Mouse (Mus musculus) forebrain, embryonic 13.5 days (tissue): ENCODE results near the gene E330021D16Rik. TPM values are rescaled to one million over a fixed set of nuclear protein-coding genes. Genes with fewer than 3 reads are reported as not detected.
"Not testable (repeated sequence)": the region's sequence is repeated elsewhere in the genome, so short reads cannot be mapped to it uniquely, and the experiment has no call there.

ENCODE experiments used
- ATAC-seq: fragments of 200-750 bp; cut with Nextera tagmentation; 2 replicates; pipeline ENCODE4 v1.8.0; 2017
- H3K27ac ChIP-seq: fragments of 300-500 bp; sonication (generic); 2 replicates; pipeline ENCODE4 v1.5.1; 2015; ENCODE audit warnings: inconsistent platforms, mild to moderate bottlenecking, moderate library complexity
- H3K27me3 ChIP-seq: fragments of 300-500 bp; sonication (generic); 2 replicates; pipeline ENCODE4 v1.6.1; 2015; ENCODE audit warnings: mild to moderate bottlenecking, inconsistent platforms
- H3K36me3 ChIP-seq: fragments of 300-500 bp; sonication (generic); 2 replicates; pipeline ENCODE4 v1.6.1; 2015; ENCODE audit warnings: mild to moderate bottlenecking, inconsistent platforms; ENCODE audit not compliant: poor library complexity, severe bottlenecking
- H3K4me1 ChIP-seq: fragments of 300-500 bp; sonication (generic); 2 replicates; pipeline ENCODE4 v1.6.1; 2015; ENCODE audit warnings: inconsistent platforms
- H3K4me2 ChIP-seq: fragments of 300-500 bp; sonication (generic); 2 replicates; pipeline ENCODE4 v1.6.1; 2015; ENCODE audit warnings: inconsistent platforms, mild to moderate bottlenecking, moderate library complexity
- H3K4me3 ChIP-seq: fragments of 300-500 bp; sonication (generic); 2 replicates; pipeline ENCODE4 v1.5.1; 2015; ENCODE audit warnings: mild to moderate bottlenecking, inconsistent platforms
- H3K9ac ChIP-seq: fragments of 300-500 bp; sonication (generic); 2 replicates; pipeline ENCODE4 v1.6.1; 2015; ENCODE audit warnings: mild to moderate bottlenecking, inconsistent platforms
- H3K9me3 ChIP-seq: fragments of 300-500 bp; sonication (generic); replicated peaks from 2 replicates; pipeline ENCODE4 v1.6.1; 2016; ENCODE audit warnings: inconsistent platforms
- WGBS: fragments of 180-500 bp; shearing (Covaris S2); methylation state at CpG from one replicate; pipeline ENCODE4 v1.1.7; 2015; 5-methylcytosine and 5-hydroxymethylcytosine counted together
- polyA plus RNA-seq: library from polyadenylated mRNA; unstranded; fragments of >200 nt; fragmentation: Nextera tagmentation; extraction: Ambion mirVana; gene quantifications from 2 replicates; pipeline ENCODE4 v1.2.1, GENCODE M21; 2015

Gene E330021D16Rik
- polyA plus RNA-seq, 1 experiment from 2014 or later = not detected

DNA sequence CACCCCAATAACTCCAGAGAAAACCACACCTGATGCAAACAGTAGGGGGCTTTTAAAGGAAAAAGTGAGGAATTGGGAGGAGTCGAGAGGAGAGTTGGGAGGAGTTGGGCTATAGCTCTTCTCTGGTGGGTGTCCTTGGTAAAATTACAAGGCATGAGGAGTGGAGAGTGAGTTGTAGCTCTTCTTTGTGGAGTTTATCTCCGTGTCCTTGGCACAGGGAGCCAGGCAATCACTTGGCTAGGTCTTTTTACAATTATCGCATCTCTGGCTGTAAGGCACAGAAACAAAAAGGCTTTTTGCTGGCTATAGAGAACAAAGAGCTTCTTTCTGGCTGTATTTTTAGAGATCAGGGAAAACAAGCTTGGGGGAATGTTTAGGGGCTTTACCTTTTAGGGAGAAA is 20.8 kb upstream of the E330021D16Rik start:
- not testable (repeated sequence) for ATAC-seq, H3K27ac ChIP-seq, H3K4me1 ChIP-seq, H3K4me2 ChIP-seq, H3K4me3 ChIP-seq, H3K27me3 ChIP-seq, H3K36me3 ChIP-seq, H3K9me3 ChIP-seq, H3K9ac ChIP-seq
- 68% methylated on average over 3 of the region's 3 CpGs for WGBS

DNA sequence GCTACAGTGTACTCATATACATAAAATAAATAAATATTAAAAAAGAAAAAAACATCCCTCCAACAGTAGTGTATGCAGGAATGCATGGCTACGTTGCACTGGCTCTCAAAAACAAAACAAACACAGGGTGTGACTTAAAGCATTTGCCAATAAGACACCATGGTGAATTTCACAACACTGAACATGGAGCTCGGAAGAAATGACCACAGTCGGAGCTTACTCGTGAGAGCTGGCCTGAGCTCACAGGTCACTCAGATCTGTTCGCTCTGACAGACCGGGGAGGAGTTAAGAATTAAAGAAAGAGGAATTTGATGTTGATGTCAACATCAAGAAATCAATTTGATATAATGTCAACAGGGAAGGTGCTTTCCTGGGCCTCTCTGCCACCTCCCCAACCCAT is 18.2 kb upstream of the E330021D16Rik start:
- no peak overlapping the region for H3K9ac ChIP-seq
- H3K9me3 ChIP-seq = no peaks in the 10 kb centered on the region
- 91% methylated on average over 6 of the region's 6 CpGs for WGBS
- H3K4me1 ChIP-seq = peaks cover 9% of the 10 kb centered on the region; the same call in 1 of the 2 replicates
- no peak overlapping the region for H3K27ac ChIP-seq
- no peak overlapping the region for H3K4me2 ChIP-seq
- H3K4me3 ChIP-seq = no peak overlapping the region
- H3K36me3 ChIP-seq = no peaks in the 10 kb centered on the region
- ATAC-seq = no peak
- no peaks in the 10 kb centered on the region for H3K27me3 ChIP-seq

DNA sequence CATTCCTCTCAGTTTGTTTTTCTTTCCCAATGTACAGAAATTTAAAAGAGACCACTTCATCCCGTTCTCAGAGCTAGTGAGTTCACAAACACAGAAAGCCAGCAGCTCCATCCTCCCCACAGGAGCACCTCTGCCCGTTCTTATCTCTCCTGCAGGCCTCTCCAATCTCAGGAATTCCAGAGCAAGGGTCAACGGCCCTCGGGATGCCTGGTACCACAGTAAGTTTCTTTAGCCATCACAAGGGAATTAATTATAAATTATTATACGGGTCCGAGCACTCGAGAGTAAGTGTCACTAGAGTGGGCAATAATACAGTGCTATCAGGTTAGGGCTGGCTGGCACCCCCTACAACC is 16.5 kb upstream of the E330021D16Rik start:
- no peak overlapping the region for H3K4me3 ChIP-seq
- no peaks in the 10 kb centered on the region for H3K9me3 ChIP-seq
- no peaks in the 10 kb centered on the region for H3K36me3 ChIP-seq
- H3K4me2 ChIP-seq = no peak overlapping the region
- H3K4me1 ChIP-seq = peaks cover 9% of the 10 kb centered on the region; the same call in 1 of the 2 replicates
- H3K27me3 ChIP-seq = no peaks in the 10 kb centered on the region
- no peak for ATAC-seq
- H3K27ac ChIP-seq = no peak overlapping the region
- no peak overlapping the region for H3K9ac ChIP-seq
- 55% methylated on average over 7 of the region's 7 CpGs for WGBS

DNA sequence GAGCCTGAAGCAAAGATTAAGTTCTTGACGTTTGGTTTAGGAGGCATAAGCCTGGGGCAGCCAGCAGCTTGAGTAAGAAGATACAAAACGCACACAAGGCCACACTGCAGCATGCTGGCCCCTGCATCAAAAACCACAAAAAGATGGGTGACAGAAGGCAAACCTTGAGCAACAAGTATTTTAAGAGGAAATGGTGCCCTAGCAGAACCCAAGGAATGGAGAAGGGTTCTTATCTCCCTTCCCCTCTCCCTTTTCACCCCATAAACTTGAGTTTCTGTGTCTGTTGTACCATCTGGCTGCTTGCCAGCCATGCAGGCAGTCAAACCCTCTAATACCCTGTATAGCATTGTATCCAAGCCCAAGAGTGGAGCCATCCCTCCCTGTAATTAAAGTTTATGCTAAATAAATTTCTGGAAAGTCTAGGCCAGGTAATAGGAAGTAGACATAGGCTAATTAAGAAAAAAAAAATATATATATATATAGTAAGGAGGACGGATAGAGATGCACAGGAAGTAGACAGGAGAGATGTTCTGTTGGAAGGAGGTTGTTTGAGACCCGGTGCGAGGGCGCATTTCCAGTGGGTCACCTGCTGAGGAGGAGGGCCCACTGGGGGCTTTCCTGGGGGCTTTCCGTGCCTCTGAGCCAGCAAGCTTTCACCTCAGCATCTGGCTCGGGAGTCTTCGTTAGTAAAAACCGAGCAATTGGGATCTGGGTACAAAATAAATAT is 16.0 kb upstream of the E330021D16Rik start:
- H3K9me3 ChIP-seq = no peaks in the 10 kb centered on the region
- WGBS = 48% methylated on average over 10 of the region's 10 CpGs
- H3K4me1 ChIP-seq = peaks cover 9% of the 10 kb centered on the region; the same call in 1 of the 2 replicates
- H3K36me3 ChIP-seq = no peaks in the 10 kb centered on the region
- no peaks in the 10 kb centered on the region for H3K27me3 ChIP-seq
- no peak overlapping the region for H3K4me2 ChIP-seq
- H3K9ac ChIP-seq = no peak overlapping the region
- ATAC-seq = no peak
- H3K4me3 ChIP-seq = no peak overlapping the region
- H3K27ac ChIP-seq = no peak overlapping the region

DNA sequence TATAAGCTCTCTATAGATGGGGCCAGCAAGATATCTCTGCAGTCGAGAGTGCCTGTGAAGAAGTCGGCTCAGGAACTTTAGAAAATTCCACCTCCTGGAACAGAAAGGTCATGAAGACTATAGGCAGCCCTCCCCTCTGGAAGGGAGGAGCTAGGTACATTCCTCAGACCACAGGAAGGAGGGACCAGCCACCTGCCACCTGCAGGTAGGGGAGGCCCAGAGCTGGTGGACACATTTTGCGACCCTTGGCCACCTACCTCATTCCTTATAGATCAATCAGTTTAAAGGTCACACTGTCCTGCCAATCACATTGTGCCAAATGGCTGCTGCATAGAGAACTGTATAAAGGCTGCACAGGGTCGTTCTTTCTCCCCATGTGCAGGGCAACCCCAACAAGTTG is 14.1 kb upstream of the E330021D16Rik start:
- Histone ChIP-seq H3K27ac (no peak overlapping the region), H3K9ac (no peak overlapping the region), H3K4me3 (no peak overlapping the region), H3K9me3 (no peaks in the 10 kb centered on the region), H3K36me3 (no peaks in the 10 kb centered on the region), H3K27me3 (no peaks in the 10 kb centered on the region), H3K4me1 (peaks cover 9% of the 10 kb centered on the region; the same call in 1 of the 2 replicates), H3K4me2 (no peak overlapping the region)
- whole genome bisulfite sequencing = 69% methylated on average over 4 of the region's 4 CpGs
- ATAC-seq = no peak

DNA sequence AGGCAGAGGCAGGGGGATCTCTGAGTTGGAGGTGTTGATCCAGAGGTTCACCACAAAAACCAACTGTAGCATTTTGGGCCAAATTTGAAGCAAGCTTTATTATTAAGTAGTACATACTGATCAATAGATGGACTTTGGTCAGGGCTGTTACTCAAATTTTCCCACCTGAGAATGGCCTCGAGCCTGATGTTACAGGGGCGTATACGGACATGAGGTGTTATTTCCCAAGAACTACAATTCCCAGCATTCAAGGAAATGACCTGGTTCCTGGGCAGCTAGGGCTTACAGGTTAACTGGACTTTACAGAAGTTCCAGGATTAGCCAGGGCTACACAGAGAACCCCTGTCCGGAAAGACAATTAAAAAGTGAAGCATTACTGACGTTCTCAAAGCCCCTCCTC is 13.0 kb upstream of the E330021D16Rik start:
- Histone ChIP-seq H3K27me3 (no peaks in the 10 kb centered on the region), H3K4me1 (peaks cover 9% of the 10 kb centered on the region; the same call in 1 of the 2 replicates), H3K27ac (no peak overlapping the region), H3K9me3 (no peaks in the 10 kb centered on the region), H3K36me3 (no peaks in the 10 kb centered on the region), H3K4me2 (no peak overlapping the region), H3K4me3 (no peak overlapping the region), H3K9ac (no peak overlapping the region)
- WGBS = 86% methylated on average over 5 of the region's 5 CpGs
- ATAC-seq = no peak

DNA sequence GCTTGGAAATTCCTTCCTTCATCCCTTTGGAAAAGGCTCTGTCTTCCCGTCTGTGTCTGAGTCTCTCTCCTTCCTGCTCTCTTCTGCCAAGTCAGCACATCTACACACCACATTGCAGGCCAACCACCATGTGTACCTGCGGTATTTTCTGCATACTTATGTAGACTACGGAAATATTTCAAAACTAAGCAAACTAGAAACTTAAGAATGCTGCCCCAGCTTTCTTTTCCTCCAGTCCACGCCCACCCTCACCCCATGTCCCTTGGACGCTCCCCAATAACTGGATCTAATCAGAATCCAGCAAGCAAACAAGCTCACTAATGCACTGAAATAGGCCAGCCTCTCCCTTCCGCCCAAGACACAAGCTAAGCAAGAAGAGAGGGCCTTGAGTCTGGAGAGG is 11.9 kb upstream of the E330021D16Rik start:
- H3K27ac ChIP-seq = no peak overlapping the region
- H3K4me2 ChIP-seq = no peak overlapping the region
- no peaks in the 10 kb centered on the region for H3K9me3 ChIP-seq
- H3K27me3 ChIP-seq = no peaks in the 10 kb centered on the region
- peaks cover 9% of the 10 kb centered on the region; the same call in 1 of the 2 replicates for H3K4me1 ChIP-seq
- H3K9ac ChIP-seq = no peak overlapping the region
- ATAC-seq = no peak
- no peaks in the 10 kb centered on the region for H3K36me3 ChIP-seq
- WGBS = 91% methylated on average over 6 of the region's 6 CpGs
- no peak overlapping the region for H3K4me3 ChIP-seq

DNA sequence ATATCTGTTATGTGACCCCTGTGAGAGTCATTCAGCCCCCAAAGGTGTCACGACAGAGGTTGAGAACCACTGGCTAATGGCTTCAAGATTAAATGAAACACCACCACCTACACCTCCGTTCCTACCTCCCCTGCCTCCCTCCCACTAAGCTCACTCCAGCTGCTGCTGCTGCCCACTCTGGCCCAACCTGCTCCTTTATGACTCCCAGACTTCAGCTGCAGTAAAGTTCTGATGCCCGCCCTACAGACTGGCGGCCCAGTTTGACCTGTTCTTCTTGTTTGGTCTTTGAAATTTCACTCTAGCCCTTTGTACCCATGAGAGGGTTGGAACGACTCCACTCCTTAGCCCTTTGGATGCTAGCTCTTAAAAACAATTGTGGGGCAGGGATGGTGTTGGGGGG is 10.6 kb upstream of the E330021D16Rik start:
- WGBS = 90% methylated on average over 5 of the region's 5 CpGs
- Histone ChIP-seq H3K27ac (no peak overlapping the region), H3K36me3 (no peaks in the 10 kb centered on the region), H3K4me3 (no peak overlapping the region), H3K9me3 (no peaks in the 10 kb centered on the region), H3K4me1 (no peaks in the 10 kb centered on the region), H3K4me2 (no peak overlapping the region), H3K9ac (no peak overlapping the region), H3K27me3 (no peaks in the 10 kb centered on the region)
- ATAC-seq = no peak

DNA sequence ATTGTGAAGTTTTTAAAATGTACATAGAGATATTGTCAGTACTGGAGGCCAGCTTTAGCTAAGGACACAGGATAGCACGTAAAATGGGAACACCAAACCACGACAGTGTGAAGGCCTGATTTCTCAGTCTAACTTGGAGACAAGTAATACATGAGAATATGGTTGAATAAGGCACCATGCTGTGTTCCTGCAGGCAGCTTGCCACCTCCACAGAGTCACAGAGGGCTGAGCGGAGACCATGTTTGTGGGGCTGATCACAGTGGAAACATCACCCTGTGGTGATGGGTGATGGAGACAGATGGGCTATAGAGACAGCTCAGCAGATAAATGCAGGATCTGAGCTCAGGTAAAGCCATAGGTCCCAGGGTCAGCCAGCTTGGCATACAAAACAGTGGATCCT is 8.8 kb upstream of the E330021D16Rik start:
- no peak overlapping the region for H3K27ac ChIP-seq
- no peaks in the 10 kb centered on the region for H3K27me3 ChIP-seq
- WGBS = 87% methylated on average over 3 of the region's 3 CpGs
- H3K9ac ChIP-seq = no peak overlapping the region
- no peaks in the 10 kb centered on the region for H3K36me3 ChIP-seq
- no peak overlapping the region for H3K4me2 ChIP-seq
- ATAC-seq = no peak
- no peaks in the 10 kb centered on the region for H3K9me3 ChIP-seq
- H3K4me1 ChIP-seq = no peaks in the 10 kb centered on the region
- no peak overlapping the region for H3K4me3 ChIP-seq

DNA sequence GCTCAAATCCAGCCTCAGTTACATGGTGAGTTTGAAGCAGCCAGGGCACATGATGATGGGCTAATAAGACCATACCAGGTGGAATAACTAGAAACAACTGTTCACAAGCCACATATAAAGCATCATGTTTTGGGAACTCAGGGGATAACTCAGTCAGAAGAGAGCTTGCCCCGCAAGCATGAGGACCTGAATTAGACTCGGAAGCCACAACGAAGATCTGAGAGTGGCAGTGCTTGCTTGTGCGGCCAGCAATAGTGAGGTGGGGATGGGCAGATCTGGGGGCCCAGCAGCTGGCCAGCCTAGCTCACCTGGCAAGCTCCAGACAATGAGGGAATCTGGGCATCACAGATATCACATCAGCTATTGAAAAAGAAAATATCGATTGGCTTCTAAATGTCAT is 7.8 kb upstream of the E330021D16Rik start:
- no peaks in the 10 kb centered on the region for H3K36me3 ChIP-seq
- WGBS = 93% methylated on average over 5 of the region's 5 CpGs
- H3K9ac ChIP-seq = no peak overlapping the region
- no peak overlapping the region for H3K27ac ChIP-seq
- no peak for ATAC-seq
- H3K4me2 ChIP-seq = no peak overlapping the region
- H3K9me3 ChIP-seq = no peaks in the 10 kb centered on the region
- no peaks in the 10 kb centered on the region for H3K4me1 ChIP-seq
- no peak overlapping the region for H3K4me3 ChIP-seq
- H3K27me3 ChIP-seq = no peaks in the 10 kb centered on the region

DNA sequence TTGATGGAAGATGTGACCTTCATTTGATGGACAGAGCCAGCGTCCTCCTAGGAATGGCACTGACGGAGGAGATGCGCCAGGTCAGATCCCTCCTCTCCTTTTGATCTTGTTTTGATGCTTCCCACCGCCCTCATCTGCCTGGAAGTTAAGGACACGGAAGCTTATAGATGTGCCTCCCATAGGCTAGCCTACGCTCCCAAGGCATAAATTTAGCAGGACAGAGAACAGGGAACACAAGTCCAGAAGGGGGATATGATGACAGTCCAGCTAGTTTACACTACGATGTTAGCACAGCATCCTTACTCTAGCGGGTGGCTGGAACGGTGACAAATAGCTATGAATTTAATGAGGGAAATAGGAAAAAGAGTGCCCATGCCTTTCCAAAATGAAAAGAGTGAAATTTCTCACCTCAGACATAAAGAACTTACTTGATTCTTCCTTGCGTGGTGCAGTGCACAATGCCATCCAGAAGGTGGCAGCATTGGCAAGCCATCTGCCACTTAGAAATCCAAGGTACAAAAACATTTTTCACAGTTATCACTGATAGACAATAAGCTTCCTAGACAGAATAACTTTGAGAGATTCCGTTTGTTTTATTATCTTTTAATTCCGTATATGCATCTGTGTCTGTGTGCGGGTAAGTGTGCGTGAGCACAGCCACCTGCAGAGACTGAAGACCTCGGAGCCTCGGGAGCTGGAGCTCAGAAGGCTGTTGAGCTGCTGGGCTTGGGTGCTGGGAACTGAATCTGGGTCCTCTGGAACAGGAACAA is 6.9 kb upstream of the E330021D16Rik start:
- H3K27ac ChIP-seq = no peak overlapping the region
- no peaks in the 10 kb centered on the region for H3K4me1 ChIP-seq
- no peaks in the 10 kb centered on the region for H3K27me3 ChIP-seq
- H3K4me2 ChIP-seq = no peak overlapping the region
- H3K36me3 ChIP-seq = no peaks in the 10 kb centered on the region
- 60% methylated on average over 16 of the region's 16 CpGs for WGBS
- H3K4me3 ChIP-seq = no peak overlapping the region
- ATAC-seq = peak; percentile 48; the same call in 1 of the 2 replicates
- no peak overlapping the region for H3K9ac ChIP-seq
- no peaks in the 10 kb centered on the region for H3K9me3 ChIP-seq

DNA sequence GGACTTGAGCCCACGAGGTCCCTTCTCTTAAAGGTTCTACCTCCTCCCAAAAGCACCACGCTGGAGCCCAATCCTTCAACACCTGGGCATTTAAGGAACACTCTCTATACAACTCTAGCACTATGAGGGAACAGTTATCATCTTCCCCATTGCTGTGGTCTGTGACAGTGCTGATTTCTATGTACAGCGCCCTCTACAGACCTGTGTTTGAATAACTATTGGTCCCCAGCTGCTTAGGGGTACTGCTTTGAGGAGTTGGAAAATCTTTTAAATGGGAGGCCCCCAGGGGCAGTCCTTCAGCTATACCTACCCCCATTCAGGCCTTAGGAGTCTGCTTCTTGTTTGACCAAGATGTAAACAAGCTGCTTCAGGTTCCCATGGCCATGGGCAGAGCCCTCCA is 5.7 kb upstream of the E330021D16Rik start:
- no peak overlapping the region for H3K4me2 ChIP-seq
- no peak for ATAC-seq
- WGBS = 64% methylated on average over 3 of the region's 3 CpGs
- H3K36me3 ChIP-seq = no peaks in the 10 kb centered on the region
- no peaks in the 10 kb centered on the region for H3K27me3 ChIP-seq
- H3K27ac ChIP-seq = no peak overlapping the region
- H3K4me3 ChIP-seq = no peak overlapping the region
- no peak overlapping the region for H3K9ac ChIP-seq
- H3K4me1 ChIP-seq = no peaks in the 10 kb centered on the region
- H3K9me3 ChIP-seq = no peaks in the 10 kb centered on the region
